Mouse (Mus musculus) hindbrain, embryonic 16.5 days (tissue): ENCODE results near the gene Vti1a. TPM values are rescaled to one million over a fixed set of nuclear protein-coding genes. Genes with fewer than 3 reads are reported as not detected.
A peak's percentile ranks its signal among the peaks of the same experiment; 100 is the strongest.

ENCODE experiments used
- ATAC-seq: fragments of 200-750 bp; cut with Nextera tagmentation; 2 replicates; pipeline ENCODE4 v1.8.0; 2017; ENCODE audit warnings: moderate TSS enrichment, moderate library complexity
- H3K27ac ChIP-seq: fragments of 300-500 bp; sonication (generic); 2 replicates; pipeline ENCODE4 v1.5.1; 2014; ENCODE audit warnings: low read depth, mild to moderate bottlenecking, control low read depth, low read length, moderate library complexity
- H3K27me3 ChIP-seq: fragments of 300-500 bp; sonication (generic); replicated peaks from 2 replicates; pipeline ENCODE4 v1.6.1; 2014; ENCODE audit warnings: low read length; ENCODE audit not compliant: control insufficient read depth, insufficient read depth
- H3K36me3 ChIP-seq: fragments of 300-500 bp; sonication (generic); 2 replicates; pipeline ENCODE4 v1.6.1; 2014; ENCODE audit warnings: mild to moderate bottlenecking, low read length, moderate library complexity, mixed read lengths; ENCODE audit not compliant: control insufficient read depth, insufficient read depth
- H3K4me1 ChIP-seq: fragments of 300-500 bp; sonication (generic); 2 replicates; pipeline ENCODE4 v1.6.1; 2014; ENCODE audit warnings: low read depth, low read length; ENCODE audit not compliant: control insufficient read depth, insufficient read depth
- H3K4me2 ChIP-seq: fragments of 300-500 bp; sonication (generic); 2 replicates; pipeline ENCODE4 v1.6.1; 2014; ENCODE audit warnings: mild to moderate bottlenecking, low read length, control low read depth, moderate library complexity
- H3K4me3 ChIP-seq: fragments of 300-500 bp; sonication (generic); 2 replicates; pipeline ENCODE4 v1.5.1; 2014; ENCODE audit warnings: mild to moderate bottlenecking, low read length, control low read depth, moderate library complexity
- H3K9ac ChIP-seq: fragments of 300-500 bp; sonication (generic); 2 replicates; pipeline ENCODE4 v1.6.1; 2014; ENCODE audit warnings: low read depth, mild to moderate bottlenecking, control low read depth, low read length, moderate library complexity
- H3K9me3 ChIP-seq: fragments of 300-500 bp; sonication (generic); 2 replicates; pipeline ENCODE4 v1.6.1; 2014; ENCODE audit warnings: mild to moderate bottlenecking, low read length, moderate library complexity; ENCODE audit not compliant: control insufficient read depth
- WGBS: fragments of 180-500 bp; shearing (Covaris S2); extraction: QIAGEN DNeasy Blood & Tissue Kit; methylation state at CpG from one replicate; pipeline ENCODE4 v1.1.7; 2014; 5-methylcytosine and 5-hydroxymethylcytosine counted together
- polyA plus RNA-seq: library from polyadenylated mRNA; unstranded; fragments of >200 nt; fragmentation: Nextera tagmentation; extraction: Ambion mirVana; gene quantifications from 2 replicates; pipeline ENCODE4 v1.2.1, GENCODE M21; 2015

Vti1a gene
- polyA plus RNA-seq, 1 experiment from 2014 or later: 37.1 TPM

DNA sequence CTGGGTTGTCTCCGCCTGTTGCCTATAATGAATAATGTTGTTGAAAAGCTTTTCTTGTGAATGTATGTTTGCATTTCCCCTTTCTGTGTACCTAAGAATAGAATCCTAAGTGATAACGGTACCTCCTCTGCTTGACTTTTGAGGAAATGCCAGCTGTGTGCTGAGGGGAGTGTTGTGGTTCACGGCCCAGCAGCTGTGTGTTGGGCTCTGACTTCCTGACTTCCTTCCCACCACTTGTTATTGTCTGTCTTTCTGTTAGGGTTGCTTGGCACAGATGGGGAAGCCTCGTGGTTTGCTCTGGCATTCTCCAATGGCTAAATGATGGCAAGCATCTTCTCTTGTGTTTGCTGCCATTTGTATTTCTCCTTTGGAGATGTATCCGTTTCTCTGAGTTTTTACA is 228.4 kb downstream of the Vti1a start:
- H3K4me3 ChIP-seq: no peak overlapping the region
- no peak overlapping the region for H3K9ac ChIP-seq
- H3K36me3 ChIP-seq: no peaks in the 10 kb centered on the region
- 0 out of 2 replicates have a peak, but pooled peaks cover 2% of the 10 kb centered on the region for H3K27me3 ChIP-seq
- H3K4me2 ChIP-seq: no peak overlapping the region
- WGBS: 72% methylated on average over 5 of the region's 5 CpGs
- ATAC-seq: no peak
- 0 out of 2 replicates have a peak, but pooled peaks cover 4% of the 10 kb centered on the region for H3K4me1 ChIP-seq
- no peaks in the 10 kb centered on the region for H3K9me3 ChIP-seq
- H3K27ac ChIP-seq: no peak overlapping the region

GRCm38 (mm10) chr19:55545529-55545928 is 229.4 kb downstream of the Vti1a start:
- Histone ChIP-seq H3K27ac (no peak overlapping the region), H3K4me1 (0 out of 2 replicates have a peak, but pooled peaks cover 4% of the 10 kb centered on the region), H3K4me2 (no peak overlapping the region), H3K4me3 (no peak overlapping the region), H3K9me3 (no peaks in the 10 kb centered on the region), H3K9ac (no peak overlapping the region), H3K36me3 (no peaks in the 10 kb centered on the region), H3K27me3 (0 out of 2 replicates have a peak, but pooled peaks cover 2% of the 10 kb centered on the region)
- 24% methylated on average over 9 of the region's 9 CpGs for WGBS
- peak; percentile 74 for ATAC-seq

DNA sequence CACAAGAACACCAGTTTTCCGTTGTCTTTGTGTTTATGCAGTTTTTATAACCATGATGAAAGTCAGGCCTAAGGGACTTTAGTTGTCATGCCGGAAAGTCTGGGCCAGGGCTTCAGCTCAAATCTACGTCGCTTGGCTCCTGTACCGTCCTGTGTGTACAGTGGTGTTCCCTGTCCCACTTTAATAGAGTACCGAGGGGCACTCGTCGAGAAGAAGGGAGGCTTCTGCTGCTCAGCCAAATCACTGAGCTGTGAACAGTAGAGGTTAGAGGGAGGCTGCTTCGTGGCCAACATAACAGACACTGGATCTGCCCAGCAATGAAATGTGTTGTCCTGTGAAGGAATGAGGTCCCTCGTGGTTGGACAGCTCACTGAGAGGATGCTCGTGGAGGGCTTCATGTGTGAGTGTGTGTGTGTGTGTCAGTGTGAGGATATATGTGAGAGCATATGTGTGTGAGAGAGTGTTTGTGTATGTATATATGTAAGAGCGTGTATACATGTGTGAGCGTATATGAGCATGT is 230.0 kb downstream of the Vti1a start:
- Histone ChIP-seq H3K4me1 (0 out of 2 replicates have a peak, but pooled peaks cover 4% of the 10 kb centered on the region), H3K9ac (no peak overlapping the region), H3K27ac (no peak overlapping the region), H3K4me3 (no peak overlapping the region), H3K4me2 (no peak overlapping the region), H3K27me3 (0 out of 2 replicates have a peak, but pooled peaks cover 4% of the 10 kb centered on the region), H3K9me3 (no peaks in the 10 kb centered on the region), H3K36me3 (no peaks in the 10 kb centered on the region)
- no peak for ATAC-seq
- 86% methylated on average over 13 of the region's 13 CpGs for WGBS

- H3K4me1 ChIP-seq: 0 out of 2 replicates have a peak, but pooled peaks cover 2% of the 10 kb centered on the region
Measured at GRCm38 (mm10) chr19:55548206-55548605, 232.1 kb downstream of the Vti1a start.

GRCm38 (mm10) chr19:55548656-55549055 is 232.6 kb downstream of the Vti1a start:
- Histone ChIP-seq H3K27ac (no peak overlapping the region), H3K4me1 (no peaks in the 10 kb centered on the region), H3K27me3 (peaks cover 4% of the 10 kb centered on the region; the same call in 1 of the 2 replicates)

More at GRCm38 (mm10) chr19:55548206-55548605, 232.1 kb downstream of the Vti1a start:
- ATAC-seq: no peak
- Histone ChIP-seq H3K27ac (no peak overlapping the region), H3K9me3 (no peaks in the 10 kb centered on the region), H3K36me3 (no peaks in the 10 kb centered on the region), H3K4me2 (no peak overlapping the region), H3K27me3 (peaks cover 2% of the 10 kb centered on the region; the same call in 1 of the 2 replicates), H3K4me3 (no peak overlapping the region), H3K9ac (no peak overlapping the region)
- 95% methylated on average over 10 of the region's 10 CpGs for WGBS

DNA sequence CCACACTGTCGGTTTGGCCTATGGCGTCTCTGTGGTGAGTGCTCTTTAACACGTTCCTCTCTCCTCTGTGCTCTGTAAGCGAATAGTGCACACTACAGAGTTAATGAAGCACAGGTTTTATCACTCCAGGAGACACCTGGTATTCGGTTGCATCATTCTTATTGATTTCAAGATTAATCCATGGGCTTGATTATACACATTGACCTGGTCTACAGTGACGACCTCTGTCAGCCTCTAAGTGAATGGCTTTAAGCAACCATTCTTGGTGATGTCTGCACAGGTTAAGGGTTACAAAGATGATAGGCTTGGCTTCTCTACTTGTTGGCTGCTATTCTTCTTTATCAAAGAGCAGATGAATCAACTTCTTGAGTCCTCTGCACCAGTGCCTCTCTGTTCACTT is 234.1 kb downstream of the Vti1a start:
- no peak overlapping the region for H3K9ac ChIP-seq
- H3K4me3 ChIP-seq: no peak overlapping the region
- H3K27me3 ChIP-seq: peaks cover 6% of the 10 kb centered on the region
- no peaks in the 10 kb centered on the region for H3K4me1 ChIP-seq
- no peak overlapping the region for H3K27ac ChIP-seq
- no peak overlapping the region for H3K4me2 ChIP-seq
- ATAC-seq: no peak
- WGBS: 88% methylated on average over 6 of the region's 6 CpGs
- H3K36me3 ChIP-seq: no peaks in the 10 kb centered on the region
- no peaks in the 10 kb centered on the region for H3K9me3 ChIP-seq

More at GRCm38 (mm10) chr19:55548656-55549055, 232.6 kb downstream of the Vti1a start:
- Histone ChIP-seq H3K4me2 (no peak overlapping the region), H3K9ac (no peak overlapping the region), H3K4me3 (no peak overlapping the region), H3K9me3 (no peaks in the 10 kb centered on the region), H3K36me3 (no peaks in the 10 kb centered on the region)
- ATAC-seq: no peak
- WGBS: 74% methylated on average over 10 of the region's 10 CpGs

- H3K36me3 ChIP-seq: no peaks in the 10 kb centered on the region
- H3K4me2 ChIP-seq: no peak overlapping the region
- no peak overlapping the region for H3K4me3 ChIP-seq
- H3K9me3 ChIP-seq: no peaks in the 10 kb centered on the region
- no peak overlapping the region for H3K9ac ChIP-seq
- peaks cover 4% of the 10 kb centered on the region for H3K4me1 ChIP-seq
- ATAC-seq: no peak
- H3K27ac ChIP-seq: no peak overlapping the region
- WGBS: 71% methylated on average over 7 of the region's 7 CpGs
- peaks cover 6% of the 10 kb centered on the region for H3K27me3 ChIP-seq
Measured at GRCm38 (mm10) chr19:55552339-55552738, 236.2 kb downstream of the Vti1a start.

GRCm38 (mm10) chr19:55552861-55553260 is 236.8 kb downstream of the Vti1a start:
- 75% methylated on average over 7 of the region's 7 CpGs for WGBS
- H3K9ac ChIP-seq: no peak overlapping the region
- no peak overlapping the region for H3K4me3 ChIP-seq
- H3K27me3 ChIP-seq: peaks cover 6% of the 10 kb centered on the region
- no peak for ATAC-seq
- H3K4me1 ChIP-seq: peaks cover 4% of the 10 kb centered on the region
- H3K4me2 ChIP-seq: no peak overlapping the region
- H3K36me3 ChIP-seq: no peaks in the 10 kb centered on the region
- H3K9me3 ChIP-seq: no peaks in the 10 kb centered on the region
- no peak overlapping the region for H3K27ac ChIP-seq

DNA sequence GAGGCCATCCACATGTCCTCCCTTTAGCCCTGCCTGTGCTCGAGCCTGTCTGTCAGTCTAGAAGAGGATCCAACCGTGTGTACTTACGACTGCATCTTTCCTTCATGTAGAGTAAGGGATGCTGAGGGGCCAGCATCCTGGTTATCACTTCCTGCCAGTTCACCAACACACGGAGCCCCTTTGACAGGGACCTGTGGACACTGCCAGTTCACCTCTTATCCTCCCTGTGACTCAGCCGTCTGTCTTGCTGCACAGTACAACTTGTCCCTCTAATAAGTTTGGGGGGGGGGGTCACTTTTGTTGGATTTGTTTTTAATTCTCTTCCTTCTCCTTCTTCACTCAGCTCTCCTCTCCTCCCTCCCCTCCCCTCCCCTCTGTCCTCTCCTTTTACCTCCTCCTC is 238.2 kb downstream of the Vti1a start:
- Histone ChIP-seq H3K36me3 (no peaks in the 10 kb centered on the region), H3K4me1 (peaks cover 4% of the 10 kb centered on the region), H3K27ac (no peak overlapping the region), H3K9ac (no peak overlapping the region), H3K4me3 (no peak overlapping the region), H3K9me3 (no peaks in the 10 kb centered on the region), H3K27me3 (peaks cover 6% of the 10 kb centered on the region), H3K4me2 (no peak overlapping the region)
- no peak for ATAC-seq
- WGBS: 70% methylated on average over 5 of the region's 5 CpGs
